Mouse (Mus musculus): Measurements from ENCODE around the gene Stam.

Stam gene

DNA sequence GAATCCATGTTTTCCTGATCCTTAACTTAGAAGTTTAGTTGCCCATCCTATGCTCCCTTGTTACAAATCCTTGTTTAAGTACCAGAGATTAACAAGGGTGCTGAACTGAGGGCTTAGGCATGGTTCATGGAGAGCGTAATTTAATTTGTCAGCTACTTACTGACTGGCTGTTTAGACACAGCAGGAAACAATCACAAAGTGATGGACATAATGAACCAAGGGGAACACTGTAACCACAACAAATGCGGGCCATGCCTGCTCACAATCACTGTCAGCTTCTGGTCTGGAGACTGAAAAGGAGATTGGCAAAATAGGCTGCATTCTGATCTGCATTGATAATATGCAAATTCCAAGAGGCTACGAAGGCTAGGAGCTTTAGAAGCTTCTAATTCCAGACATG lies 53.7 kb downstream of the Stam start:
- DNase-seq = peak; percentile 49

GRCm38 (mm10) chr2:14130641-14131339 lies 56.9 kb downstream of the Stam start:
- DNase-seq = no peak

GRCm38 (mm10) chr2:14132468-14133326 lies 58.8 kb downstream of the Stam start:
- DNase-seq = no peak

DNA sequence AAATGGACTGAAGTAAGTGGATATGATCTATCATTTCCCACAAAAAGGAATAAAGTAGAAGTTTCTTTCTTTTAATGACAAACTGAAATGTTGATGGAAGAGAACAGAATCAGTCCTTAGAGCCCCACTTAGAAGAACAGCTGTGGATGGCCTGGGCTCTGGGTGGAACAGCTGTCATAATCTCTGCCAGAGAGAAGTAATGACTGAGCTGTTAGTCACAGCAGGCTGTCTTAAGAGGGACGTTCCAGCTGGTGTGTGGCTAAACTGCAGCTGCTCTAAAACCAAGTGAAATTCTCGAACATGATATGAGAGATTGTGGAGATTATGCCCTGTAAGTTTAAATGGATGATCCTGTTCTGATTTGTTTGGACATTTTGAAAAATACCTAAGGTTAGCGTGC lies 63.0 kb downstream of the Stam start:
- peak; percentile 41 for DNase-seq

- DNase-seq = no peak
Observed at GRCm38 (mm10) chr2:14139590-14139989, 65.7 kb downstream of the Stam start.

DNA sequence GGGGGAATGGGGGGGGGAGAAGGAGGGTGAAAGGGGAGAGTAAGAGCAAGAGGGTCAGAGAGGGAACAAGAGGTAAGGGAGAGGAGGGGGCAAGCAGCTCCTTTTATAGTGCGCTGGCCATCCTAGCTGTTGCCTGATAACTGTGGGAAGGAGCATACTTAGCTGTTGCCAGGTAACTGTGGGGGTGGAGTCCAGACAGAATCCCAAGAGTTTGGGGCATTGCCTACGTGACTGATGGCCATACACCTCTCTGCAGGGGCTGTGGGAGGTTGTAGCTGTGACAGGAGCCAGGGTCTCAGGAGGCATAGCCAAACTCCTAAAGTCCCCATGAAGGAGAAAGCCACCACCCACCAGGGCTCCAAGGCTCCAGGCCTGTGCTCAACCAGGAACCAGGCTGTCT lies 66.1 kb downstream of the Stam start:
- DNase-seq = no peak

GRCm38 (mm10) chr2:14145311-14145710 lies 71.4 kb downstream of the Stam start:
- no peak for DNase-seq

DNA sequence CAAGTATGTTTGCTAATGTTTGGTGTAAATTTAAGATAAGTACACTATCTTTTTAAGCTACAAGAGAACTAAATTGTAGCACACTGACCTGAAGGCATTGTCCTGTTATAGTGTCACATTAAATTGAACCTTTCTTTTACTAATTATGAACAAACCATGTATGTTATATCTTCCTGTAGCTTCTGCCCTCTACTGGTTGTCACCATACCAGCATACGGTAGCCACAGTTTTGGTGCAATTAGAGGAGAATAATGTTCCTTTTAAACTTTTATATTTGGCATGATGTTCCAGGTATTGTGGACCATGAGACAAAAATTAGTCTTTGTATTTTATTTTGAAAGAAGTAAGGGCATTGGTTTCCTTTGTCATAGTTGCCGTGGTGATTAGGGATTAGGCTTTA lies 73.0 kb downstream of the Stam start:
- peak; percentile 7 for DNase-seq

DNA sequence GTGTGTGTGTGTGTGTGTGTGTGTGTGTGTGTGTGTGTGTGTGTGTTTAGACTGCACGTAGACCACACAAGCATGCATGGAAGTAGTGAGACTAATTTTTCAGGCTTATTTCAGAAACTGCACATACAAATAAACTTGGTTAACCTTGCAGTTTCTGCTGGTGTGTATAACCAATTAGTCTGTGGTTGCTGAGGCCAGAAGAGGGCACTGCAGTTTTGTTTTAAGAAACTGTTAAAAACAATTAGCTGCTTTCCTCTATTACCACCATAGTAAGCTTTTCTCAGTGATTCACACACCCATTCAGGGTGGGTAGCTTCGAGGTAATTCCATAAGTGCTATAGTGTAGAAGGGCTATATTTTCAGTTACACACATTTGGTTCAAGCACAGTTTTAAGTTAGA lies 76.9 kb downstream of the Stam start:
- no peak for DNase-seq

- DNase-seq = no peak
Observed at GRCm38 (mm10) chr2:14151854-14152253, 78.0 kb downstream of the Stam start.

DNA sequence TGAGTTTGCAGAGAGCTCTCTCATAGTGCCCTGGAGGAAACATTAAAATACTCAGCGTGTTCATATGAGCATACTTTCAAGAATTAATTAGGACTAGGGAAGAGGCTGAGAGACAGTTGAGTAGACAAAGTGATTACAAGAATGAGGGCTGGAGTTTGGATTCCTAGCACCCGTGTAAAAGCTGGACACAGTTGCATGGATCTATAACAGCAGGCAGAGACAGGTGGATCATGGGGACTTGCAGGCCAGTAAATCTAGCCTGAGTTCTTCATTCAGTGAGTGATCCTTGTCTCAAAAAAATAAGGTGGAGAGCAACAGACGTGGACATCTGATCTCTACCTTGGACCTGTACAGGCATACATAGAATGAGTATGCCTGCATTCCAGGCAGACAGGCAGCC lies 85.1 kb downstream of the Stam start:
- no peak for DNase-seq

DNA sequence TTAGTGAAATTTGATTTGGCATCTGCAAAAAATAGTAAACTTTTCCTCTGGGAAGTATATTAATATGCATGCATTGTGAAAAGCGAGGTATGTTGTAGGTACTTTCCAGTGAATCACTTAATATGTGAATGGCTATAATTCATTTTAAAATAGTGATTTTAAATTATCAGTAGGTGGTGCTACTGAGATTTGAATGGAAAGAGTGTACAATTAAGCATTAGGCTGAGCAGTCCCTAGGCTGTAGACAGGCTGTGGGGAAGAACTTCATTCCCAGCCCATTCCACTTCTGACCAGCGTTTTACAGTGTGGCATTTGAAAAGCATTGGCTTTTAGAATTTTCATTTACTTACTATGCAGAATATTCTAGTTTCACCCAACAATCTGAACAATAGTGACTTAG lies 85.9 kb downstream of the Stam start:
- DNase-seq = no peak

DNA sequence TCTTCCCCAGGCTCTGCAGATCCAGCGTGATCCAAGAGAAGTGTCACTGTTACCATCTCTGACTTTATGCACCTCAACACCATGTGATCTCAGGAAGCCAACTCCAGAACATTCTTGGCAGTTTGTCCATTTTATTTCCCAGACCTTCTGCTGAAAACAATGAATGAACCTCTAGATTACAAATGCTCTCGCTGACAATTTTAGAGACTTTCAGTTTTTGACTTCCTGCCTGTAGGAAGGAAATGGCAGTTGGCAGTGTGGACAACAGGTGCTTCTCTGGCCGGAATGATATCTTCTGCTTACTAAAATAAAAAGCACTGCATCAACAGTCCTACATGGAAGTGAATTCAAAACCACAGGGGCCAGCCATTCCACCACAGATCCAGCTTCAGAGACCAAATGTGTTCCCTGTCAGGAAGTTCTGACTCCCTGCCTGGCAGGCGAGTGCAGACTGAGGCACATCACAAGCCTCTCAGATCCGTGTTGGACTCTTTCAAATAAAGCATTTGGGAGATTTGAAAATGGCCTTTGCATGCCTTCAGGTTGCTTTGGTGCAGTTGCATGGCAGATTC lies 90.6 kb downstream of the Stam start:
- no peak for DNase-seq

DNA sequence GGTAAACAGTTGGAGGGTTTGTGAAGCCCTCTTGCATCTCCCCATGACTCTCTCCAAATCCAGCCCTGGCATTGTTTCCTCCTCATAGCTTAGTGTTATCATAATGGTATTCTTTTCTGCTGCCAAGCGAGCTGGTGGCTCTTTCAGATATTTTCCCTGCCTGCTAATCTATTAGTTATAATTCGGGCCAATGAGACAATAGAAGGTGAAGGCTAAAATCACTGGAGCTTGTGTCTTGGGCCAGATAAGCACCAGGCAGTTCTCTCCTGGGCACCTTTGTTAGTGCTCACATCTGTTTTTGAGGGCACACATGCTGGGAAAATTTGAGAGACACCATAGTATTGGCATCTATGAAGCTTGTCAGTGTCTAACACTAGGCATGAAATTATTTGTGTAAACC lies 91.2 kb downstream of the Stam start:
- no peak for DNase-seq

DNA sequence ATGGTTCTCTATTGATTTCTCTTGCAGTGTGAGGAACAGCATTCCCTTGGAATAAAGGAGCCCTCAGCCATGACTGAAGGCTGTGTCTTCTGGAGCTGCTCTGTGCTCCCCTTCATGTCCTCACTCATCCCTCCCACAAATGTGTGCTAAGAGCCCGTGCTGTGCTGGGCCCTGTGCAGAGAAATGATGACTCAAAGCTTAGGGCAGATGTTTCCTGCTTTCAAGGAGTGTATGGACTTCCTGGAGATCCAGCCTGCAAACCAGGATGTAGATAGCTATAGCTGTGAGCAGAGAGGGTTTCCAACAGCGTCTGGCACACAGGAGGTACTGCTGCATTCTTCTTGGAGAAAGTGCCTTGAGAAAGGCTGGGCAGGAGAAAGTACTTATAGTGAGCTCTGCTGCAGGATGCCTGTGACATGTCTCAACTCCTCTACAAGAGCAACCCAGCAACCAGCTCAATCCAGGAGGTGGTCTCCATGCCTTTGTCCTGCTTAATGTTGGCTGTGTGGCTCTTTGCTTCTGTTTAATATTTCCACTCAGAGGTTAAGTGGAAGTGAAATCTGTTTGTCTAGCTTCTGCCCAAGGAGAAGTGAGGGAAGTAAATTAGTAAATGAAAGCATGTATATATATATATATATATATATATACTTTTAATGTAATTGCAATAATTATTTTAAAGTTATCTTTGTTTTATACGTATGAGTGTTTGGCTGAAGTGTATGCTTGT lies 91.9 kb downstream of the Stam start:
- no peak for DNase-seq

DNA sequence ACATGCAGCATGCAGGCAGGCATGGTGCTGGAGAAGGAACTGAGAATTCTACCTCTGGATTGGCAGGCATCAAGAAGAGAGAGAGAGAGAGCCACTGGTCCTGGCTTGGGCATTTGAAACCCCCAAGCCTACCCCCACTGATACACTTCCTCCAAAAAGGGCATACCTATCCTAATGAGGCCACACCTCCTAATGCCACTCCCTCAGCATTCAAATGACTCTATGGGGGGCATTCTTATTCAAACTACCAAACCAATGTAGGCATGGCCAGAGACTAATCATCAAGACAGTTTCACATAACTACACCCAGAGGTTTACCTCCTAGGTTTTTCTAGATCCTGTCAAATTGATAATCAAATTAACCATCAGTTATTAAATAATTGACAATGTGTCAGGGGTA lies 93.8 kb downstream of the Stam start:
- no peak for DNase-seq

GRCm38 (mm10) chr2:14174334-14174733 lies 100.4 kb downstream of the Stam start, which contains the start of gene Tmem236:
Gene Tmem236 (plus strand): TSS chr2:14174523.
- no peak for DNase-seq

GRCm38 (mm10) chr2:14176460-14177193 lies 102.7 kb downstream of the Stam start:
- DNase-seq = no peak

- DNase-seq = no peak
Observed at GRCm38 (mm10) chr2:14184375-14184774, 110.5 kb downstream of the Stam start.

- DNase-seq = no peak
Observed at GRCm38 (mm10) chr2:14190684-14191083, 116.8 kb downstream of the Stam start.

- no peak for DNase-seq
Observed at GRCm38 (mm10) chr2:14191601-14192000, 117.7 kb downstream of the Stam start.

GRCm38 (mm10) chr2:14192046-14192445 lies 118.1 kb downstream of the Stam start:
- no peak for DNase-seq
